Mouse (Mus musculus) C2C12 (cell line): ENCODE results near the gene Myrf.

Experiments
- CEBPB ChIP-seq: IDR thresholded peaks from one replicate; pipeline ENCODE4 v1.6.1; 2011; ENCODE audit warnings: low read depth, mild to moderate bottlenecking, control low read depth, moderate library complexity
- CTCF ChIP-seq: IDR thresholded peaks from one replicate; pipeline ENCODE4 v1.5.1; 2011; ENCODE audit not compliant: control insufficient read depth, insufficient read depth, insufficient read length
- FOSL1 ChIP-seq: IDR thresholded peaks from one replicate; pipeline ENCODE4 v1.8.0; 2011; ENCODE audit warnings: mild to moderate bottlenecking, low read length; ENCODE audit not compliant: poor library complexity, insufficient read depth, severe bottlenecking
- MYOD1 ChIP-seq: IDR thresholded peaks from one replicate; pipeline ENCODE4 v1.6.1; 2011; ENCODE audit warnings: low read depth; ENCODE audit not compliant: control insufficient read depth, insufficient read length
- MYOG ChIP-seq: IDR thresholded peaks from one replicate; pipeline ENCODE4 v1.6.1; 2011; ENCODE audit not compliant: control insufficient read depth, insufficient read length; ENCODE audit errors: extremely low read depth

- TF ChIP-seq CTCF (no peak), CEBPB (no peak), MYOG (no peak), FOSL1 (no peak), MYOD1 (no peak)
These were observed 56.5 kb downstream of the Myrf start for GRCm38 (mm10) chr19:10184096-10184495.
